Mouse (Mus musculus): ENCODE results near the gene 9430038I01Rik.

9430038I01Rik gene

GRCm38 (mm10) chr7:137366736-137367135 lies 43.8 kb downstream of the 9430038I01Rik start:
- no peak for DNase-seq (ENCODE audit: low spot score in 2 of 2)

- no peak for DNase-seq (ENCODE audit: low spot score in 2 of 2)
Observed at GRCm38 (mm10) chr7:137365056-137365455, 45.5 kb downstream of the 9430038I01Rik start.

DNA sequence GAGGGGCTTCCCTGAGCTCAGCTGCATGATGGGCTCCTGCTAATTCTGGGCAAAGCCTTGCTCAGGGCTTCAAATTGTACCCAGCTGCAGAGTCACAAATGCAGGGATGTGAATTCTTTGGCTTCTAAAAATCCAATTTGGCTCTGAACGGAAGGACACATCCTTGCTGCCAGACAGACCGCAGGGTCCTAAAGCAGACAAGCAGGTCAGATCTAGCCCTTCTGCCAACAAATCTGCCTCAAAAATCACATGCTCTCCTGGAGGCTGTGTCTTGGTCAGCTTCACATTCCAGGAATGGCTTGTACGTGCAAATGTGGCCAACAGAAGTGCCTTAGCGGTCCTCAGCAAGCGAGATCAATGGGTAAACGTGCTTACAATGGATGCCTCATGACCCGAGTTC lies 46.0 kb downstream of the 9430038I01Rik start:
- no peak for DNase-seq (ENCODE audit: low spot score in 2 of 2)

DNA sequence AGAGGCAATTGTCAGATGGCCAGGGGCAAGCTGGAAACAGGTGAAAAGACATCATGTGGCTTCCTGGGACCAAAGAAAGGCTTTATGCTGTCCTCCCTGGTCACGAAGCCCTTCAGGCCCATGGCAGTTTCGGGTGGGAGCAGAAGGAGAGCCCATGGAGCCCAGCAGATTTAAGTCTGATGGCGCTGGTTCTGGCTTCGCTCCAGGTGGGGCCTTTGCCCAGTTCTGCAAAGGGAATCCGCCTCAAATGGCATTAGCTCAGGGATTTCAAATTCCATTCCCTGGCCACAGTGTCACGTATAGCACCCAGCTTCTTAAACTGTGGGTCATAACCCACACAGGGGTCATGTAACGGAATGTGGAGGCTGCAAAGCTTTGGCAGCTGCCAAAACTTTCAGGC lies 63.7 kb downstream of the 9430038I01Rik start:
- DNase-seq (ENCODE audit: low spot score in 2 of 2) = no peak

DNA sequence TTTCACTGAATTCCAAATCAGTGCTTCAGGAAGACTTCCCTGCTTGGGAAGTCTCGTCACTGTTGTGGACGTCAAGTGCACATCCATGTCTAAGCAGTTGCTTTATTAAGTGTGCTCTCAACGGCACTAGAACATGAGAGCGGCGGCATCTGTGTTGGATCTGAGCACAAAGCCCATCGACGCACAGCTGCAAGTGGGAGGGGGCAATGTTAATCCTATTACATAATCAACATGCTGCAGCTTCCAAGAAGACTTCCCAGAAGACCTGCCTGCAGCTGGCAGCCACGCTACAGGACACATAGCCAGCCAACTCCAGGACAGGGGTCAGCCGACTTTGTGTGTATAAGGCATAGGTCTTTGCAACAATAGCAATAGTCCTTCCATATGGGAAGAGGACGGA lies 64.5 kb downstream of the 9430038I01Rik start:
- DNase-seq (ENCODE audit: low spot score in 2 of 2) = no peak

- DNase-seq (ENCODE audit: low spot score in 2 of 2) = no peak
Observed at GRCm38 (mm10) chr7:137333951-137334350, 76.6 kb downstream of the 9430038I01Rik start.
